Mouse (Mus musculus) cerebellum, postnatal 4 days (tissue): ENCODE data around the gene Pde4b.
A peak's percentile ranks its signal among the peaks of the same experiment; 100 is the strongest.

Experiments
- DNase-seq, 2 experiments: peaks; one replicate each; pipeline ENCODE4 v3.0.0; 2022; ENCODE audit warnings: low spot score in 2 of 2, mixed read lengths in 1 of 2

Pde4b gene

GRCm38 (mm10) chr4:102534049-102534730 is 446.8 kb downstream of the Pde4b start:
- no peak for DNase-seq

GRCm38 (mm10) chr4:102535886-102536285 is 448.5 kb downstream of the Pde4b start:
- no peak for DNase-seq

- no peak for DNase-seq
Observed at GRCm38 (mm10) chr4:102538266-102538665, 450.9 kb downstream of the Pde4b start.

GRCm38 (mm10) chr4:102538793-102539192 is 451.4 kb downstream of the Pde4b start:
- no peak for DNase-seq

DNA sequence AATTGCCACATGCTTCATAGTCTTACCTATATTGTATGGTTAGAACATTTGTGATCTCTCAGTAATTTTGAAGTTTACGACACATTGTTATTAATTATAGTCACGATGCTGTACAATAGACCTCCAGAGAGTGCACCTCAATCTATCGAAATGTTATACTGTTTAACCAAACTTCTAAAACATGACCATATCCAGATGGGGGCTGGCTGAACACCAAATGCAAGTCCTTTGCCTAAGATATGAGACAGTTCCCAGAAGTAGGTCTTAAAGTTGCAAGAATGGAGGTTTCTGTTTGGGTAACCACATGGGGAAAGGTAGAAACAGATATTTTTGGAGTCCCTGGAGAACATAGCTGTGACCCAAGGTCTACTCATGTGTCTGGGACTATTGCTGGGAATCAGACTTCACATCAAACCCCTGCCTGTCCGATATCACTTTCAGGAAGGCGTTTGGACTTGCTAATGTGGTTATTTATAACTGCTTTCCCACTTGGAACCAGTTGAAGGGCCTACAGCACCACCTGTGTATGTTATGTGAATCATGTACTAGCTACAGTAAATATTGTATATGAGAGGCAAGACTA is 452.3 kb downstream of the Pde4b start:
- DNase-seq, result no peak

DNA sequence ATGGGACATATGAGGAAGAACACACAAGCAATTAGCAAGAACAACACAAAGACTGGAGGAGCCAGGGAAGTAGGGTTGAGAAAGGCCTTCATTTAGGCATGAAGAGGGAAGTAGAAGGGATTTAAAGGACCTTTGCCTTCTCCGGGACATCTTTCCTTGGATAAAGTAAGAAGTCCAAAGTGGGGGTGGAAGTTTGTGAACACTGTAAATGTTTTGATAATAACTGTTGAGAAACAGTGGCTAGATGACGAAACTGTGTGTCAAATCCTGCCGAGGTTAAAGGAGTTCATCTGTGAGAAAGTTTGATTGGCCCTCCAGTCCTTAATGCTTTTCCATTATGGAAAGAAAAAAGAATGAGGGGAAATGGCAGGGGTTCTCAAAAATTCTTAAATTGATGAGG is 455.6 kb downstream of the Pde4b start:
- DNase-seq, result no peak

GRCm38 (mm10) chr4:102545226-102545625 is 457.9 kb downstream of the Pde4b start:
- no peak for DNase-seq

DNA sequence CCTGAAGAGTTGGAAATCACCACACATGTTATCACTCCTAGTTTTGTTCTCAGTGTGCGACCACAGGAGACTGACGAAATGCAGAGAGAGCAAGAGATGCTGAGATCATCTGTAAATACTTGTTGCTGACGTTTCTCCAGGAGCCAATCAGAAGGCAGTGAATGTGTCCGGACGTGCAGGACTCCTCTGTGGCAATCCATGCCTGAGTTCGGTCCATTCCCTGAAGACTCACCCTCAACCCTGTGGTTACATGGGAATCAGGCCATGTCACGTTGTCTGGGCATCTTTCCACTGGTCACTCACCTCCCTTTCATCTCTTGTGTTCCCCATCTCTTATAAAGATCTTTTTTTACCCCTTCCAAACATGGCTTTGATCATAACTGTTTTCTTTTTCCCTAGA is 468.2 kb downstream of the Pde4b start:
- DNase-seq, result no peak

DNA sequence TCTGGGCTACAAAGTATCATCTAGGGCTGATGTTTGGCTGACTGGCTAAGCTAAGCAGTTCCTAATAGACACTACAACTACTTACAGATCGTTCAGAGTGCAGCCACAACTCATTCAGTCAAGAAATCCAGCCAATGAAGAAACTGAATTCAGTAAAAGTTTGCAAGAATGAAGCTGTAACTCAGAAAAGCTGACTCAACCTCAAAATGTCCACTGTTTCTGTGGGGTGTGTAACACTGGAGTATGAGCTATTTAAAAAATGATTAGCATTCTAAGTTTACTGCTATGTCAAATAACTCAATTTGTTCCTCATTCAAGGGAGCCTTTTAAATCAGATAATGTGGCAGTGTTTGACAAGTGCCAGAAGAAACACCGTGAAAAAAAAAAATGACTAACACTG is 469.7 kb downstream of the Pde4b start:
- DNase-seq, result no peak

GRCm38 (mm10) chr4:102557508-102558220 is 470.3 kb downstream of the Pde4b start:
- DNase-seq, result no peak

DNA sequence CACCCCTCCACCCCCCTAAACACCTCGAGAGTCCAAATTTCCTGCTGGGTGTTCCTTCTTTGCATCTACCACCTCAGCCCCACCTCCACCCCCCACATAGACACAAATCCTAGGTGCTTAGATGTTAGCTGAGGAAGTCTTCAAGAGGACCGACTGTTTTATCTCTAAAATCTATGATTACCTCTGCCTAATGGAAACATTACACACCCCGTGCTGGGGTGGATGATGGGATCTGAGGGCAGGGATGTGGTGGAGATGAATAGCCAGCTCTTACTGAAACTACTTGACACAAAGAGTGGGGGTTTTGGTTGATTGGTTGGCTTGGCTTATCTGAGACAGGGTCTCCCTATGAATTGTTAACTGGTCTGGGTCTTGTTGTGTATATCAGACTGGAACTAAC is 471.0 kb downstream of the Pde4b start:
- no peak for DNase-seq

- DNase-seq, result no peak
Observed at GRCm38 (mm10) chr4:102560676-102561280, 473.4 kb downstream of the Pde4b start.

GRCm38 (mm10) chr4:102563273-102563855 is 476.0 kb downstream of the Pde4b start:
- no peak for DNase-seq

DNA sequence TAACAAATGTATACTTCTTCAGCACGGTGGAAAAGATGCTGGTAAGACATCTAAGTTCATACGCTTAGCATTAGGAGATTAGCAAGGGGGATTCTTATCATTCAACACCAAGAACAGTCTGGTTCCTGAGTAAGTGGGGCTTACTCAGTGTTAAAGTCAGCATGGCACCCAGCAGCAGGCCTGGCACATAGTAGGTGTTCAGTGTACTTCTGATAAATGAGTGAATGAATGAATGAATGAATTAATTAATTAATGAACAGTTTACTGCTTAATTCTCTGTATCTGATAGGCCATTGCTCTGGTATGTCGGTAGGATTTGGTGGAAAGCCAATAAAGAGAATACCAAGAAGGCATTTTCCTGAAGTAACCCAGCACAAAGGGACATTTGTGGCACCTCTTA is 476.9 kb downstream of the Pde4b start:
- no peak for DNase-seq

DNA sequence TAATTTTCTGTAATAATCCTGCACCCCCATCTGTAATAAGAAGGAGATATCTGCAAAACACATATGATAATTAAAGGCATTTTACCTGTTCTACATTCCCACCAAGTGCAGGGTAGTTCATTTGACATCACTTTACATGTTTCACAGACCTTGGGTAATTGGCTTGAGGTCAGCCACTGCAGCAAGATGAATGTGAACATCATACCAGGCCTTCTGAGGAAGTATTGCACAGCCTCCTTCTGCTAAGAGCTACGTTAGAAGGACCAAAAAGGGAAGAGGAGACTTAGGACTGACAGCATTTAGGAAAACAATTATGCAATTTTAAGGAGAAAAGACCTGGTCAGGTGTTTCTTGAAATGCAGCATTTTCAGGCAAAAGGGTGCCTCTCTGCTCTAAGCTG is 479.1 kb downstream of the Pde4b start:
- no peak for DNase-seq

GRCm38 (mm10) chr4:102567111-102567510 is 479.8 kb downstream of the Pde4b start:
- DNase-seq, result no peak

DNA sequence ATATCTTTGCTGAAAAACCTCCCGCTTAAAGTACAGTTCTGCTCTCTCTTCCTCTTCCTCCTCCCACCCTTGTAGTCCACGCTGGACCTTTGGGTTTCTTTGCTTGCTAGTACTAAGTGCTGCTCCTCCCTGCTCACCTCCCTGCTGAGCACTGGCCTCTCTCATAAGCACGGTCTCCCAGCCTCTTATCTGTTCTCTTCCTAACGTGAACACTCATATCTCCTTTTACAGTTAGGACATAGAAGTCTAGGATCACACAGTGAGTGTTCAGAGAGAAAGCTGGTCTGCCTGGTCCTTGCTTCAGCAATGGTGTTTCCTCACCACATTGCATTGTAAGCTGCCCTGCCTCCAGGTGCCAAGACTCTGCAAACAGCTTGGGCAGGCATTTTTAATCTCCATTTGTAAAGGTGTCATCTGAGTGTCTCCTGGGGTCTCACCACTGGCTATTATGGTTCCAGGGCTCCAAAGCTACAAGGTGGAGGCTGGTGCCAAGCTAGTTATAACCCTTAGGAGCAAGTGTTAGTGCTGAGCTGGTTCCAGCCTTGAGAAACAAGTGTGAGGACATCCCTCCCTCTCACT is 480.4 kb downstream of the Pde4b start:
- no peak for DNase-seq

- peak in 1 of 2 experiments; percentile 32 for DNase-seq
Observed at GRCm38 (mm10) chr4:102568591-102568990, 481.2 kb downstream of the Pde4b start.

DNA sequence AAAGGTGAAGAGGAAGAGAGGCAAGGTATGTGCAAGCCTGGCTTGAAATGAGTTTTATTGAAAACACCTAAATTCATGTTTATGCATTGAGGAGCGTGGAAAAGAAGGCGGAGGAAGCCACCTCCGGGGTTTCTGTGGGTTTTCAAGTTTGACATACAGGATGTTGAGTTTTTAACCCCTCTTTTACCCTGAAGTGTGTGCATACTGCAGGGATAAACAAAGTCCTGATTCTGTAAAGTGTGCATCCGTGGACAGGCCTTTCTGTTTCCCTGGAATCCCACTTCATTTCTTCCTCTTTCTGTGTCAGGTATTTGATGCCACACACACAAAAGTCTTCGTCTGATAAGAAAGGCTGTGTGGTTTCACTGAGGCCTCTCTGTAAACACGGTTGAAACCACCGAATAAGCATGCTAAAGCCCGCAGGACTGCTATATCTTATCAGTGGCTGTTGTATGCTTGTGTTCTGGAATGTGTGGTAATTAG is 481.8 kb downstream of the Pde4b start:
- DNase-seq, result no peak

GRCm38 (mm10) chr4:102569950-102570765 is 482.8 kb downstream of the Pde4b start:
- peak in 1 of 2 experiments; percentile 34 for DNase-seq
